Mouse (Mus musculus) C2C12 (cell line): ENCODE data around the gene Gm21860.
"Not testable (repeated sequence)": the region's sequence is repeated elsewhere in the genome, so short reads cannot be mapped to it uniquely, and the experiment has no call there.

Experiments
- MAX ChIP-seq: IDR thresholded peaks from one replicate; pipeline ENCODE4 v1.6.1; 2011; ENCODE audit warnings: mild to moderate bottlenecking, control low read depth
- MYOD1 ChIP-seq: IDR thresholded peaks from one replicate; pipeline ENCODE4 v1.6.1; 2011; ENCODE audit warnings: low read depth; ENCODE audit not compliant: control insufficient read depth, insufficient read length
- MYOG ChIP-seq: IDR thresholded peaks from one replicate; pipeline ENCODE4 v1.6.1; 2011; ENCODE audit not compliant: control insufficient read depth, insufficient read length; ENCODE audit errors: extremely low read depth

- not testable (repeated sequence) for TF ChIP-seq MYOG, MYOD1, MAX
Observed at GRCm38 (mm10) chrY:90717496-90717895, 37.1 kb downstream of the Gm21860 start.
